Mouse (Mus musculus) spleen, postnatal 14 days (tissue): ENCODE results near the gene Prpf8.
"Not testable (repeated sequence)": the region's sequence is repeated elsewhere in the genome, so short reads cannot be mapped to it uniquely, and the experiment has no call there.

ENCODE experiments used
- DNase-seq, 2 experiments: peaks; one replicate each; pipeline ENCODE4 v3.0.0; 2021 to 2022; ENCODE audit warnings: low spot score in 2 of 2

Prpf8 gene

DNA sequence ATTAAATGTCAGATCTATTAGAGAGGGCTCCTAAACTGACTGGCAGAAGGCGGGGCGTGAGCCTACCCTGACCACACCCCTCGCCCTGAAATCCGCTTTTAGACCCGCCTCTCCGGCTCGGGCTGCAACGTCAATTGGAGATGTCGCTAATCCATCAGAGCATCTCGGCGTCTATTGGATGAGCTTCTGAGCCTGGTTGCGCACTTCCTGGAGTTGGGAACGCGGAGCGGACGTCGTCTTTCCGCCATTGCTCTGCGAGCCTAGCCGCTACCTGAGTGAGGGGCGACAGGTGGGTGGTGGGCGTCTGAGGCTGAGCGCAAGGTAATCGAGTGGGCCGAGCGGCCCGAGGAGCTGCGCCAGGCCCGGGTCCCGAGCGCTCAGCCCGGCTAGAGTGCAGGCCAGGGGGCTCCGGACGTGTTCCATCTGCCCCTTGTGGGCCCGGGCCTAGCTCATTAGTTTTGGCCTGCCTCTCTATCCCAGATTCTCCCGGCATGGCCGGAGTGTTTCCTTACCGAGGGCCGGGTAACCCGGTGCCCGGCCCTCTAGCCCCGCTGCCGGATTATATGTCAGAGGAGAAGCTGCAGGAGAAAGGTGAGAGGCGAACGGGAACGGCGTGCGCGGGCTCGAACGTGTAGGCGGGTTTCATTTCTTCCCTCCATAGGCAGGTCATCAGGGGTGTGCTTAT, at the start of gene Prpf8:
Gene Prpf8 (plus strand): TSS at position 216 of the 685 bp plus-strand sequence.
- peak; percentile 95 for DNase-seq

DNA sequence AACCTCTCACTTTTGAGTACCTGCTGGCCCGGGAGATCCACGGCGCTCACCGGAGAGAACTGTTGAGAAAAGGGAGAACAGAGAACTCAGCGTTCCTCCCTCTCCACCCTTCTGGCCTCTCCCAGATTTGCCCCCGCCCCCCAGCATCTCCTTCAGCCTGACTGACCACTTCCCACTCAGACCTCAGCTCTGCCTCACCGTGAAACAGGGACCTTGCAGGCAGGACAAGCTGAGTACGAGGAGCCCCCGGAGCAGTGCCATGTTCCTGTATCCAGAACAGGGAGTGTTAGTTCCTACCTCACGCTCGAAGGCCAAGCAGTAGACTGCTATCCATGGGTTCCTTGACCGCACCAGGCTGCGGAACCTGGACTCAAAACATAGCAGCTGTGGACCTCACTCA, 48.4 kb upstream of the Prpf8 start:
- no peak for DNase-seq

DNA sequence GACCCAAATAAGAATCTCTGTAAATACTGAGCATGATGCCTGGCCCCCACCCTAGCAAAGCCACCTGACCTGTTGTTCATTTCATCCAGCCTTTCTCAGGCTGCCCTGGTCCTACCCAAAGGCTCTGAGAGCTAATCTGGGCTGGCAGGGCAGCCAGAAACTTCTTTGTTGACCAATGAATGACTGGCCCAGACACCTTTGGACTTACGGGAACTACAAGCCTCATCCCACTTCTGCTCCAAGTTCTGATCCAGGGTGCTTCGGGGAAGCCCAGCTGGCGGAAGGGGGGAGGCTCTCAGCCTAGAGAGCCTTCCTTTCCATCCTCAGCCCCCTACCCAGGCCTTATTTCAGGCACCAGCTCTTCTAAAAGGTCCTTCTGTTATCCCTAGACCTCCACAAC, 47.8 kb upstream of the Prpf8 start:
- DNase-seq, result no peak

DNA sequence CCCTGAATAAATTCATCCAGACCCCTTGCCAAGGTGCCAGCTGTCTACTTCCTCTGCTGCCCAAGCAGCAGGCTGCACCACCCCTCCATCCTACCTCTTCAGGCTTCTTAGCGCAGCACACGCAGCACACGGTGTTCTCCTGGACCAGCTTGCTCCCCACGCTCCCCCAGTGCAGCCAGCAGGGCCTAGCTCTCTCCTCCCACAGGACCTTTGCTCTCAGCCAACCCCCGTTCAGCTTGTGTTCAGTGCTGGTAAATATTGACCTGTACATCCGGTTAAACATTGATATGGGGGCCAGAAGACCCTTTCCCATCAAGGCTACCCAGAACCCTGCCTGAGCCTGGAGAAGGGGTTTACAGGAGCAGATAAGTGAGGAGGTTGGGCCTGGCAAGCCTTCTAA, 47.3 kb upstream of the Prpf8 start, which contains the start of gene Serpinf2:
Gene Serpinf2 (minus strand): TSS at position 229 of the 400 bp plus-strand sequence.
- no peak for DNase-seq

DNA sequence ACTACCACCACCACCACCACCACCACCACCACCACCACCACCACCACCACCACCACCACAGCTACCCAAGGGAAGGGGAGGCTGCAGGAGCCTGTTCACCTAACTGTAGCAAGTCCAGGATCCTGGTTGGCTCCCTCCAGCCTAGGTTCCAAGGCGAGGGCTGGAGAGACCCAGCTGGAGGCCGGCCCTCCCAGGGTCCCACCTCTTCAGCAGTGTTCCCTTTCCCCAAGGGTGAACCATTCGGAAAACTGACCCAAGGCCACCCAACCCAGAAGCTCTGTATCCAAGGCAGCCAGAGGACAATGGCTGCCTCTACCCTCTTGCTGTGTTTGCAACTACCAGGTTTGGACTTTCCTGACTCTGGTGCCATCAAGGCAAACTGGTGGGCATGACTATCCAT, 46.7 kb upstream of the Prpf8 start:
- no peak for DNase-seq

DNA sequence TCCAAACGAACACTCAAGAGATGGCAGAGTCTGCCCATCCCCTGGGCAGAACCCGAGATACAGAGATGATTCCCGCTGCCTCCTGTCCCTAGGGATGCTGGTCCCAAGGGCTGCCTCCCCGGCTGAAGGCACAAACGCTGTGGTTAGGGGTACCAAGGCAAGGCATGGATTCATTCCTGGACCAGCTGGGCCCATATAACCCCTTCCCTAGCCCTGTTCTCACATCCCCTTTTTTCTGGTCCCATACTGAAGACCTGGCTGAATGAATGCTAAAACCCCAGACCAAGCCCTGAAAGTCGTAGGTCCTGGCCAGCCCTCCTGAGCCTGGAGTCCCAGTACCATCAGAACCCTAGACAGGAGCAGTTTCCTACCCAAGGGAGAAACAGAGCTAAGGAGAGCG, 45.6 kb upstream of the Prpf8 start:
- no peak for DNase-seq

DNA sequence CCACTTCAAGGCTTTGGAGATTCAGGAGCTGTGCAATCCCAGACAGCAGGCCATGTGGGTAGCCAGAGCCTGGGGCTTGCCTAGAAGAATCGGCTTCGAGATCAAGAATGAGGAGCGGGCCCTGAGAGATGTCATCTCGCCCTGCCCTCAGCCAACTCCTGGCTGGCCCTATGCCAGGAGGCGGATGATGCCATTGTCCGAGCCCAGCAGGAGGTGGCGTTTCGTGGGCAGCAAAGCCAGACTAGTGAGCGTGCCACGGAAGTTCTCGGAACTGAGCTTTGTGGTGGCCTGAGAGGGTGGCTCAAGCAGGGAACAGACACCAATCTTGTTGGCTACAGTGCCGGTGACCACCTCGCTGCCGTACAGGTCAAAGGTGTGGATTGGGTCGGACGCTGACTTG, 45.0 kb upstream of the Prpf8 start:
- no peak for DNase-seq

DNA sequence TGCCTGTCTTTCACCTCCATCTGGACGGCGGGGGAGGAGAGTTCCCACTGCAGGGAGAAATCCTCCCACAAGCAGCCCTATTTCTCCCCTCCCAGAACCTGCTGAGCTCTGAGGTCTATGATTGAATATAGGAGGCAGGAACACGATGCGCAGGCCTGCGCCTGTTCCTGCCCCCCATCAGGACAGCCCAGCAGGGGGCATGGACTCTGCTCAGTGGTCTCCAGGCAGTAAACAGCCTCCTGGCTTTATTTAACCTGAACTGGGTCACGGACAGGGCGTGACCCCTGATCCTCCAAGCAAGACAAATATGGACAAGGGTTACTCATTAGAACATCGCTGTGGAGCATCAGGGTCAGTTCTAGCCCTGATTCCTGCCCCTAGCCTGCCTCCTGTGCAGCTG, 42.9 kb upstream of the Prpf8 start:
- no peak for DNase-seq

DNA sequence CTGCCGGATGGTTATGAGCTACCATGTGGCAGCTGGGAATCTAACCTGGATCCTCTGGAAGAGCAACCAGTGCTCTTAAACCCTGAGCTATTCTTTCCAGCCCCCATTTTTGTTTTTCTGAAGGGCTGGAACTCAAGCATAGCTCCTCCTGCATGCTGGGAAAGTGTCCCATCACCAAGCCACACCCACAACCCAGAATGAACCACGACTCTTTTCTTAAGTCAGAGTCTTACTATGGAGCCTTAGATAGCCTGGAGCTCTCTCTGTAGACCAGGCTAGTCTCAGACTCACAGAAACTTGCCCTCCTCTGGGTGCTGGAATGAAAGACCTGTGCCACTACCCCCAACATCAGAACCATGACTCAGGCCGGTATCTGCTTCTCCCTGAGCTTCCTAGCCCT, 38.0 kb upstream of the Prpf8 start:
- no peak for DNase-seq

DNA sequence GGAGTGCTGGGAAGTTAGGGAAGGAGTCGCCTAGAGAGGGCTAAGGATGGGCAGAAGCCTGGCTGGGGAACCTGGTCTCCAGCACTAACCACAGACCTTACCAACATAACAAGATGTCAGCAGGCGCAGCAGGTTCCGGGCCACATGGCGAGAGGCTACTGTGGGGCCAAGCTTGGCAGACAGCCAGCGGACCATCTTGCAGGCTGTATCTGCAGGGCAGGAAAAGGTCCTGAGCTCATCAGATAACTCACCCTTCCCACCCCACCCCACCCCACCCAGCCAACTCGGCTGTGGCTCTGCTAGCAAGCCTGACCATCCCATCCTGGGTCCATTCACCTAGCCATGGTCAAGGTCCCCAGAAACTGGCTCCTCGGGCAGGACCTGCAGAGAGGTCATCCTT, 36.9 kb upstream of the Prpf8 start:
- peak; percentile 70 to 73 for DNase-seq

DNA sequence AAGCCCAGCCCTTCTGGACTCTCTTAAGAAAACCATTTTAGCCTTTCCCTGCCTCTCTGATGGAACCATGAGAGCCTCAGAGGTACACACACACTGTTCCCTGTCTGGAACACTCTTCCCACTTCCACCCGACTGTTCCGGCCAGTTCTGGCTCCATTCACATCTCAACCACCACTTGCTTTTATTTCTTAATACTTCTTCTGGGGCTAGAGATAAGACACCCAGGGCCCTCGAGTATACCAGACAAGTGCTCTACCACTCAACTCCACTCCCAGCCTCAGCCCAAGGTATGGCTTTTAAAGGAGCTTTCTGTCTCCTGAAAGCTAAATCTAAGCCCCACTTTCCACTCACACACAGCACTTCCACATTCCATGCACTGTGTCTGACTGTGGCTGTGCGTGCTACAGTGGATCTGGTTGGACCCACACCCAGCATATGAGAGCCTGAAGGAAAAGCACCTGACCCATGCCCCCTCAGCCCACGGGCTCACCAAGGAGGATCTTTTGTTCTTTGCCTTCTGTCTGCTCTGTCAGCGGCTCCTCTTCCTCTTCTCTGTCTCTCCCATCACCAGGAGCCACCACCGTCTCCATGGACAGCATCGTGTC, 36.2 kb upstream of the Prpf8 start:
- DNase-seq, result no peak

DNA sequence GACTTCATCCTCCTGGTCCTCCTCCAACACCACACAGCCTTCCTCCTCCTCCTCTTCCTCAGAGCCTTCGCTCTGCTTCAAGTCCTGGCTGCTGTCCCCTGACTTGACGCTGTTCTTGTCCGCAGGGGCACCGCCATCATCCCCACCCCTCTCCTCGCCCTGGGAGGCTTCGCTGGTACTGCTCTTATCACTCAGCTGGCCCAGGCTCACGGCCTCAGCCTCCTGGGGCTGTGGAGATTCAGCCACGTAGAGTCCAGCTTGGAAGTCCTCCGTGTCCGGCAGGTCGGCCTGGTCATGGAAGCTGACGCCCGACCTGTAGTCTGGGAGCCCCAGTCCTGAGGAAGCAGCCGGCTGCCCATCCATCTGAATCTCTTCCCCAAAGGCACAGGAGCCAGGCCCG, 35.7 kb upstream of the Prpf8 start:
- no peak for DNase-seq

DNA sequence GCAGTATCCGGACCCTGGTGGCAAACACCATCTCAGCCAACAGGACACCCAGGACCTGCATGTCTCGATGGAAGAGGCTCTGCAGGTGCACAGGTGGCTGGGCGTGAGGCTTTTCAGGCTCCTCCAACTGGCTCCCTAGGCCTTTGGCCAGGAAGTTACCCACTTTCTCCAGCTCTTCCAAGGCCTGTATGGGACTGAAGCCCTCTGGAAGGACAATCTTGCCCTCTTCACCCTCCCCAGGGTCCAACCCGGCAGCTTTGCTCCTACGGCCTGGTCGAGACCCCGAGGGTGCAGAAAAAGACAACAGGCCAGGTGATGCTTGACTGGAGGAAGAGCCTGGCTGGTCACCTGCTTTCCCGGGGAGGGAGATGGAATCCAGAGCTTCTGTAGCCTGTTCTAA, 34.5 kb upstream of the Prpf8 start:
- DNase-seq, result no peak

DNA sequence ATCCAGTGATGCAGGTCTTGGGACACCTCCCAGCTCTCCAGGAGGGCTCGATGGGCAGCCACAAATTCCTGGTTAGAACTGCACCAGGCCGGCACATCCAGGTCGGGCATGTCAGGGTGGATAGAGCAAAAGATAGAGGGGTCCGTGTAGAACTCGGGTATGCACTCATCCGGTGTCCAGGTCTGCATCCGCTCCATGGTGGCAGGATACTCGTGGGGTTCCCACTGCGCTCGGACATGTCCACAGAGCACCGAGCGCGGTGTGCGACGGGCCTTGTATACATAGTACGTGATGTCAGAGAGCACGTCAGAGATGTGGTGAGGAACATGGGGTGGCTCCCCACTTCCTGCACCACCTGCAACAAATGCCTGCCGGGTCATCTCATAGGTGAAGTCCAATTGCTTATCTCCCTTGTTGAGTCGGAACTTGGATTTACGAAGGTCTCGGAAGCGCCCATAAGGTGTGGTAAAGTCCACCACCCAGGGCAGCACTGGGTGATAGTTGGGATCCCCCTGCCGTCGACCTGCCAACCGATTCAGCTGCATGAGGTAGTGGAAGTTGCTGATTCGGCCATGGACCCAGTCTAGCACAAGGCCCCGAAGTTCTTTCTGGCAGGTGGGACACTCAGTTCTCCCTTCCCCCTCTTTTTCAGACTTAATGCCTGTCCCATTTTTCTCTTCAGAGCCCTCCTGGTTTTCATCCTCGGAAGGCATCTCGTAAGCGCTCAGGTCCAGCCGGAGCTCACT, 33.6 kb upstream of the Prpf8 start:
- no peak for DNase-seq

DNA sequence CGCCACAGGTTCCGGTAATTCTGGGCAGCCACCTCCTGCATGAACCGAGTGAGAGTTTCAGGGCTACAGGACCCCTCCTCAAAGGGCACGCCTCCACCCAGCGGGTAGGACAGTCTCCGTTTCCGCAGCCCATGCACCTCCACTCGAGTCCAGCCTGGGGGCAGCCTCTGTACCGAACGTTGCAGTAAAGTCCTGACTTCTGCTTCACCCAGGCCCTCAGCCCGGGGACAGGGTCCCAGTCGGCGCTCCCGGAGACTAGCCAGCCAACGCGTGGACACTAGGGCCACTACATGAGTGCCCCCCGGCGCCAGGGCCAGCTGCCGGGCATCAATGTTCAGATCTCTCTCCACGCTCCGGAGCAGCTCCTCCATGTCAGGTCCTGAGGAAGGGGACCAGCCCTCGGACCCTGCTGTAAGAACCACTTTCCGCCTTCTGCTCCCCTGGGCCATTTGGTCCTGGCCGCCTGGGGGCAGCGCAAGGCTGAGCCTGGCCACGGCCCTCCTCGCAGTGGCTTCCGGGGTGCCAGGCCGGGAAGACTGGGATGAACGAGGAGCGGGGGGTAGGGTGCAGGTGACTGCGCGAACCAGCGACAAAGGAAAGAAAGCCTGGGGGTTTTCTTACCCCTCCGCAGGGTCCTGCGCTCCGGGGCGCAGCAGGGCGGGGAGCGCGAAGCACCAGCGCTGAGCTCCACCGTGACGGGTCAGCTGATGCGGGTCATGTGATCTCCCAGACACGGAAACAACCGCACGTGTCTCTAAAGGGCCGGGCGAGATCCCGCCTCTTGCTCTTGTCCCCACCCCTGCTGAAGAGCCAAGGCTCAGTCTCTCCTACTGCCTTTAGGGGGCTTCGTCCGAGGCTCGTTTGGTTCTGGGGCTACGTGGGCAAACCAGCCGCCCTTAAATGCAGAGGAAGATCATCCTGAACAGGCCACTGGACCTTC, 32.4 kb upstream of the Prpf8 start, which contains the start of gene Wdr81:
Gene Wdr81 (minus strand): TSS at position 727 of the 940 bp plus-strand sequence.
- peak; percentile 70 to 80 for DNase-seq

DNA sequence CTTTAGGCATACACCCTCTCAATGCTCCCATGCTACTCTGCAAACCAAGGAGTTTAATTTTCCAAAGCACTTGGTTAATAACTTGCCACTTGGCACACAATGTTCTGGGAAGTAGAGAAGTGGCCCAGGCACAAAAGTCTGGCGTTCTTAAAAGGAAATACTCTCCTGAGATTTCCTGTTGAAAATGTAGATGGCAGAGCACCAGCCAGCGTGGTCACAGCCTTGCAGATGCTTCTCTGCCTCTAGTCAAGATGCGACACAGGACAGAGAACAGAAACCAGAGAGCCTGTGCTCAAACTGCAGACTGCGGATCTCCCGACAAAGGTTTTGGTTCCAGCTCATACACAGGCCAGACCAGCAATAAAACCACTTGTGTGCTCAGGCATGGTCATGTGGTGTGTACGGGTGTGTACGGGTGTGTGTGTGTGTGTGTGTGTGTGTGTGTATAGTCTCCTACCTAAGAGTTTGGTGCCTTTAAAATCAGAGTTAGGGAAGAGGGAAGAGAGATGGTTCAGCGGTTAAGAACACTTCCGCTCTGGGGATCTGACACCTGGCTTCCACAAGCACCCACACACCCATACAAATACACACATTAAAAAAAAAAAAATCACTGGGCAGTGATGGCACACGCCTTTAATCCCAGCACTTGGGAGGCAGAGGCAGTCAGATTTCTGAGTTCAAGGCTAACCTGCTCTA, 31.4 kb upstream of the Prpf8 start:
- DNase-seq, result peak in 1 of 2 experiments; percentile 20

DNA sequence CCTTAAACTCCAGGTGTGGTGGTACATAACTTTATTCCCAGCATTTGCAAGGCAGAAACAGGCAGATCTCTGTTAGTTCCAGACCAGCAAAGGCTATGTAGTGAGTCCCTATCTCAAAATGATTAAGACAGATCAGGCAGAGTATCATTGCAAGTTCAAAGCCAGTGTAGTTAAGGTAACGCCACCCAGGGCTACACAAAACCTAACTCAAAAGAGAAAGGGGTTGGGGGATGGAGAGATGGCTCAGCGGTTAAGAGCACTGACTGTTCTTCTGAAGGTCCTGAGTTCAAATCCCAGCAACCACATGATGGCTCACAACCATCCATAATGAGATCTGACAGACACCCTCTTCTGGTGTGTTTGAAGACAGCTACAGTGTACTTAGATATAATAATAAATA, 30.6 kb upstream of the Prpf8 start:
- not testable (repeated sequence) for DNase-seq

DNA sequence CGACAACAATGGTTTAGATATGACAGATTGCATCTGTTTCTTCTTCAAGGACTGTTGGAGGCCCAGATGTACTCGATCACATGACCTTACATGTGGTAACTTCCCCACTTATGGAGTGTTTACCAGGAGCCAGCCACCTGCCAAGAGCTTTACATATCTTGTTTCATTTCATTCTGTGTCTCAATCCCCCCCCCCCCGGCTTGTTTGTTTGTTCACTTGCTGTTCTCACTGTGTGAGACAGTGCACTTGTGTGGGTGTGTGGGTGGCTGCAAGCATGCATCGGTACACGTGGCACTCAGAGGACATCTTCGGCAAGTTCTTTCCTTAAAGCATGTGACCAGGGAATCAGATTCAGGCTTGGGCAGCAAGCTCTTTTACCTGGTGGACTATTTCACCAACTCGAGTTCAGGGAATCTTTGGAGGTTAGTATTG, 30.2 kb upstream of the Prpf8 start:
- DNase-seq, result no peak

DNA sequence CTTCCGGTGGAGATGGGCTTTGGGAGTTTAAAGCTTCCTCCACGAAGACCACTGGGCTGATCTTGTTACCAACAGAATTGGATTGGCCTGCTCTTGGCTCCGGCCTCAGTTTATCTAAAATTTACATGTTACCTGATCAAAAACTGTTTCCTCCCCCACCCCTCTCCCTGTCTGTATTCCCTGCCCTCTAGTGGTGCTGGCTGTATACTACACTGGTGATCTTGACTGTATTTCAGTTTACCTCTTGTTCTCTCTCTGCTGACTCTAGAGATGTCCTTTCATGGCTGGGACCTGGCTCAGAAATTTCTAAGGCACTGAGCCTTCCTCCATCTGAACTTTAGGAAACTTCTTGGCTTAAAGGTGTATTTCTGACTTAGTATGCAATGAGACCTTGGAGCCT, 28.4 kb upstream of the Prpf8 start:
- peak in 1 of 2 experiments; percentile 52 for DNase-seq

DNA sequence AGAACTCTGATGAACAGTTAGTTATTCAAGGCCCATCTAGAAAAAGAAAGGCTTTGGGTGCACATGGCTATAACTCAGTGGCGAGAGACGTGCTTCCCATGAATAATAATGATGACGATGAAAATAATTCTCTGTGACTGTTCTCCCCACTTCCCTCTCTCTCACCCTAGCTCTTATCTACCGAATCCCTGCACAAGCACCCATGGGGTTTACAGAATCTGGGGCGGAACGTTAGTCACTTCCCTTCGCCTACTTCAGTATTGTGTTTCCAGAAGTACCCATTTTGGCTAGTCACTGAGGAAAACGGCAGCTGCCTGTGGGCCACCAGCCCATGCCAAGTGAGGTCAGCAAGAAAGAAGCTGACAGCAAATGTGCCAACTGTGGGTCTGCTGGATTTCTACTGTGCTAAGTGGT, 28.0 kb upstream of the Prpf8 start:
- no peak for DNase-seq

DNA sequence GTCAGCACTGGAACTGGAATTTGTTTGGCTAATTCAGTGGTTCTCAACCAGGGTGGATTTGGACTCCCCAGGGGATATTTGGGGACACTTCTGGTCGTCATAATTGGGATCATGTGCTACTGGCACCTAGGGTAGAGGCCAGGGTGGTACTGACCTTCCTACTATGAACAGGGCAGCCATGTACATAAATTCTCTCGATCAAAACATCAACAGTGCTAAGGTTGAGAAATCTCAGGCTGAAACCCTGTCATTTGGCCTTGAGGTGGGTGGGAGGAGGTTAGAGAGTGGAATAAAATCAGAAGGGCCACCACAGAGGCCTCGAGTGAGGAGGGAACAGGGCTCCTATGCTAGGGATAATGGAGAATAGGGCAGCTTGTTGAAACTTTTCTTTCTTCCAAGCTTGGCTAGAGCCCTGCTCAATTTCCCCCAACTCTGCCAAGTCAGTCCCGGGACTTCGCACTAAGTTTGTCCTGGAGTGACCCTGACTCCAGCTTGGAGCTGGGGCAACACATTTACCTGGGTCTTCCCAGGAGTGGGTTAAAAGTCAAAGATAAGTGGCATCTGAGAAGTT, 27.4 kb upstream of the Prpf8 start:
- DNase-seq, result no peak
